Mouse (Mus musculus) lung, postnatal 36 days (tissue): ENCODE data around the gene Prkcb.

Experiments used
- DNase-seq: peaks from one replicate; pipeline ENCODE4 v3.0.0; 2022; ENCODE audit warnings: mixed read lengths

Gene Prkcb

DNA sequence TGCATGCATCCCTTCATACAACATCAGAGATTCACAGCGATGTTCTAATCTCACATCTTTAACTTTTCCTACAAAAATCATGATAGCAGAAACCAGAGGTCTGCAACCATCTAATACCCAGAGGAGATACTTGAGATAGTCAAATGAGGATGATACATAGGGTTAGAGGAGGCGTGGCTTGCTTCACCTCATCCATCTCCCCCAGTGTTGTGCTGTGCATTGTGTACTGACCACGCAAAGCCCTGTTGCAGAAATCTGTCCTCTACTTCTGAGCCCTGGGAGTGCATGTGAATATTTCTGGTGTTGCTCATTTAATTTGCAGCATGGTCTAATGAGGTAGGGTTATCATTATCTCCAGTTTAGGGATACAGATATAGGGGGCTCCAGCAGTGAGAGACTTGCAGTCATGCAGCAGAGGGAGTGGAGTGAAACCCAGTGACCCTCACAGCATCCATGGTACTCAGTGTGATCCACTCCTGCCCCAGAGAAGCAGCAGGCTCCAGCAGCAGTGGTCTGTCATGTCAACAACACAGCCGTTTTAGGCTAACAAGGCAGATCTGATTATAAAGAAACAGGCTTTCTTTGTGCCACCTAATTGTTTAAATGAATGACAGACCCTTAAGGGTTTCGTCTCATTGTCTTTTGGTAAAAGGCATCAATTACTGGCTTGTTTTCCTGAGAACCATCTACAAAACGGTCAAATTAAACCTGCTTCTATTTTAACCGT lies 269.7 kb downstream of the Prkcb start:
- DNase-seq, result no peak

DNA sequence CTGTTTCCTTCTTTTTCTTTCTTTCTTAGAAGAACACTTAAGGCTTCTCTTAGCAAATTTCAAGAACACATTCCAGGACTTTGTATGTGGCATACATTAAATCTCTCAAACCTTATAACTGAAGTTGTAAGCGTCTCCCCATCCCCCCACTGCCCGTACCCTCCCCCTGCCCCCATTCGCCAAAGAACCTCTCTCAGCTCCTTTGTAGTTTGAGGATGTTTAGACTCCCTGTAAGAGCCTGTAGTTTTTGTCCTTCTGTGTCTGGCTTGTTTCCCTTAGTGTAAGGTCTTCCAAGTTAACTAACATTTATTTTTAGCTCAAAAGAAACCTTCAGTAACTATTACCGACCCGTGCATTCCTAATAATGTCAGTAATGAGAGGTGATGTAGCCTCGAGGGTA lies 270.4 kb downstream of the Prkcb start:
- no peak for DNase-seq

DNA sequence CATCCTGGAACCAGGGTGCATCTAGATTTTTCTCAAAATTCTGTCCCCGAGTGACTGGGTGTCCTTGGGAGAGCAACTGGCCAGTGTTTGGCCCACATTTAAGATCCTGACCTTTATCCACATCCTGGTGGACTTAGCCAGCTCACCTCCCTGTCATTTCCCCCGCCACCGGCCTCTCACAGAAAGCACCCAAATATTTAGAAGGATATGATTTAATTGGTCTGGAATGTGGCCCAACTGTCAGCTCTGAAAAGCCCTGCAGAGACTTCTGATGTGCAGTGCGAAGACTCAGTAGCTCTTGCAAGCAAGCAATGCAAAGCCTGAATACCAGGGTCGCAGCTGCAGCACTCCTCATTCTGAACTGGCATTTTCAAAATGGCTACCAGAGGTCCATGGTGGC lies 274.0 kb downstream of the Prkcb start:
- DNase-seq, result no peak

DNA sequence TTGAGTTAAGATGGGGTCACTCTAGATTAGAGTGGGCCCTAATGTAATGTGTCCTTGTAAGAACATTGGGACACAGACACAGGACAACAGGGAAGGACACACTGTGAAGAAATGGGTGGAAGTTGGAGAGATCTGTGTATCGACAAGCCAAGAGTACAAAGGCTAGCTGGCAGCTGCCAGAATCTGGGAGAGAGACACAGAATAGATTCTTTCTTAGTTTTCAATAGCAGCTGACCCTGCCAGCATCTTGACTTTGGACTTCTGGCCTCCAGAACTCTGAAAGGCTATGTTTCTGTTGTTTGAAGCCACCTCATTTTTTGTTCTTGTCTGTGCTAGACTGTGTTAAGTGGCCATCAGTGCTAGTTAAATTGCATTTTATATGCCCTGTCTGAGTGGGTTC lies 276.8 kb downstream of the Prkcb start:
- peak; percentile 1 for DNase-seq

DNA sequence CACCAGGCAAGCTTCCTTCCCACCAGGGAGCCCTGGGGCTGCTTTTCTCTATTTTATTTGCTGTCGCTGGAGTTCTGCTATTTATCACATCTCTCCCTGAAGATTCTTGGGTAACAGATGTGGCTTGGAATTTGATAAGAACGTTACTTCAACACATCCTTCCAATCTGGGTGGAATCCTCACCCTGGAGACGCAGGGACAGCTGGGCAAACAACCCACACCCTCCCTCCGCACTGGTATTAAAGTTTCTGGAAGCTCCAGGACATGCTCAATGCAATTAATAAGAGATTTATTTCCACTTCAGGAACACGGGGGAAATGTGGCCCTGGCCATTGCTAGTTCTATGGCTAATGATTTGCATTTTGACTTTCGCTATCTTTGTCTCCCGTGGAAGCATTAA lies 277.5 kb downstream of the Prkcb start:
- no peak for DNase-seq

DNA sequence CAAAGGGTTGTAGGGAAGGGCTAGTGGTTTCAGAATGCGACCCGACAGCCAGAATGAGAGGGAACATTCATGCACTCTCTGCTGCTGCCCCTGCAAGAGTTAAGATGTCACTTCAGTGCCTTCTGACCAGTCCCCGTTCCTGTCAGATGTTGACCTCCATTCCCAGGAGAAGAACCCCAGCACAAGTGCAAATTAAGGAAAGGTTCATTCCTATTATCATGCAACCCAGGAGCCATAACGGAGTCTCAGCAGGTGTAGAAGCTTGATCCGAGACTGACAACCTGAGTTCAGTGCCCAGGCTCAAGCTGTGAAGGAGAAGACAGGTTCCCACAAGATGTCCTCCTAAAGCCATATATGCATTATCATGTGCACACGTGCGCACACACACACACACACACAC lies 280.2 kb downstream of the Prkcb start:
- no peak for DNase-seq

DNA sequence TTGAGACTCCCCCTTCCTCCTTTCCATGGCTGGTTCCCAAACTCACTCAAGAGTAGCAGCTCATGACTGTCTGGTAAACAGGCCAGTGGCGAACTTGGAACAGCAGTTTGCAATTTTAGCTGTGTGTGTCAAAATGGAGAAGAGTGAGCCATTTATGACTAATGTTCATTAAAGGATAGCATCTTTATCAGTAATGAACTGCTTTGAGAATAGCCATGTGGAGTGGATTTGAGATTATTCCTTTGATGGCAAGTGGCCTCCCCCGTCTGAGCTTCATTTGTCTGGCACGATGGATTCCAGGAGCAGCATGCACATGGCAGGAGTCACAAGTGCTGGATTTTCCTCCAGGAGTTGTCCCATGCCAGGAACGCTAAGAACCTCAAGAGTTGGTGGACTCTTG lies 281.9 kb downstream of the Prkcb start:
- DNase-seq, result peak; percentile 13

DNA sequence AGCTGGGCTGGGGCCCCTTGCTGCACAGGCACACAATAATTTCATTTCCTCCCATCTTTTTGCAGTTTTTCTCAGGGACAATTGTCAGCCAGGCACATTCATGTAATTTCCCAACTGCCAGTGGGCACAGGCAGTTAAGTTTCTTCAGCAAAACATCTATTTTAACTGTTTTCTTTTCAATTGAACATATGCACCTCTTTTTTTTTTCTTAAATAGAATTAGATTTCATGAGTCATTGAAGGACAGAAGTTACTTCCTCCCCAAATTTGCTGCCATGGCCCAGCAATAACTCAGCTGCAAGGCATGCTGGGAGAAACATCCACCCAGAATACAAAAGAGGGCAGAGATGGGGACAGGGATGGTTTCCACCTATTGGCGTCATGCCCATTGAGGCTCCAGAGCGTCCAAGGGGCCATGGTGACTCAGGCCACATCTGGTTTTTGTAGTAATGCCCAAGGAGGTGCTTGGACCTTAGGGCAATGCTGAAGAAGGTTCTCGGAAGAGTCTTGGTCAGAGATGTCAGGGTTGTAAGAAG lies 284.6 kb downstream of the Prkcb start:
- DNase-seq, result no peak

DNA sequence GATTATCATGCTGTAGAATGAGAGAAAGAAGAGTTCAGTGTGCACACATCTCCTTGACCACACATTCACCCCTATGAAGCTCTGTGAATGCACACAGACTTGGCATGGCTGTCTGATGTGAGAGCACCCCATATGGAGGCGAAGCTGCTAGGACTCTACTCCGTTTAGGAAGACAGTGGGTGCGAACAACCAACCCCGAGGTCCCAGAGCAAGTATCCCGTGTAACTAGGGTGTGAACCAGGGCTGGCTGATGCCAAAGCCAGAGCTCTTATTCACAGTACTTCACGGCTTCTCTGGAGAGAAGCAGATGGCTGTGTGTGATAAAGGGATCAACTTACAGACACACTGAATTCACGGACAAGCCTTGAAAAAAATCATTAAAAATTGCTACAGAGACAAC lies 285.9 kb downstream of the Prkcb start:
- DNase-seq, result no peak

DNA sequence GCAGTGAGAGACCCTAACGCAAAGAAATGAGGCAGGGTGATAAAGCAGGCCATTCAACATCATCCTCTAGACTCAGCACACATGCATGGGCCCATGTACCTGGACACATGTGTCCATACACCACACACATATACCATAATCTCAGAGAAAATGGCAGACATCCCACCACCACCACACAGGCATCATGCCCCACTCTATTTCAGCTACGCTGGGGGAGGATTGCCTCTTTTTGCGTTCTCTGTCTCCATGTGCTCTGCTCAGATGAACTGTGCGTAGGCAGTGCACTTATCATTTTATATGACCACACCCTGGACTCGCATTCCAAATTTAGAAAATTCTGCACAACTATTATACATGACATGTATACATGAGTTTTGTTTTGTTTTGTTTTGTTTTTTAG lies 286.5 kb downstream of the Prkcb start:
- DNase-seq, result no peak

DNA sequence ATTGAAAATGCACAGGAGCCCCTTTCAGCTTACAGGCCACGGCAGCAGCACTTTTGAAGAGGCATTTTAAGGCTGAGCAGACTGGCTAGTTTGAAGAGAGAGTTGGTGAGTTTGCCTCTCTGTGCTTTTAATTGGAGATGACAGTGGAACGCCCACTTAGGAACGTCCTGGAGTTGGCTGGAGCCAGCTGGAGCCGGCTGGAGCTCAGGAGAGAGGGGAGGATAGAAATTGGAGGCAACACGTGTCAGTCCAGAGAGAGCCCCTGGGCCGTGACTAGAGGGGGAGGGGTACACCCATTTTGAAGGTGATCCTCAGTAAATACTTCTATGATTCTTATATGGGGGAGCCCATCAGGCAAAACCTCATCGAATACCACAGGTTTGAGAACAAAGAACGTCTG lies 287.0 kb downstream of the Prkcb start:
- peak; percentile 2 for DNase-seq

DNA sequence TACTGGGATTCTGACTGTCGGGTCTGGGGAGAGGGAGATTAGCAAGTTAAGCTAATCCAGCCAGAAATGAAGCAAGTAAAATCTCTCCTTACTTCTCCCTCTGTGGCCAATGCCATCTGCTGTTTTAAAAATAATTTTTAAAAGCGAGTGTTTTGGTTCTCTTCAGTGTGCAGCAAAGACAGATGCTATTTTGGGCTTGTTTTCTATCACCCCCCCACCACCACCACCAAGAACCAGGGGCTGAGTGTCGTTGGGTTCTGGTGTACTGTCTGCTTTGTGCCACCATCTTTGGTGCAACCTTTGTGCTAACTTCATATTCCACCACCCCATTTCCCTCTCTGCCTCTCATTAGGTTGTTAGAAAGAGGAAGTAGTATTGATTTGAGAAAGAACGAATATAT lies 289.0 kb downstream of the Prkcb start:
- DNase-seq, result no peak

DNA sequence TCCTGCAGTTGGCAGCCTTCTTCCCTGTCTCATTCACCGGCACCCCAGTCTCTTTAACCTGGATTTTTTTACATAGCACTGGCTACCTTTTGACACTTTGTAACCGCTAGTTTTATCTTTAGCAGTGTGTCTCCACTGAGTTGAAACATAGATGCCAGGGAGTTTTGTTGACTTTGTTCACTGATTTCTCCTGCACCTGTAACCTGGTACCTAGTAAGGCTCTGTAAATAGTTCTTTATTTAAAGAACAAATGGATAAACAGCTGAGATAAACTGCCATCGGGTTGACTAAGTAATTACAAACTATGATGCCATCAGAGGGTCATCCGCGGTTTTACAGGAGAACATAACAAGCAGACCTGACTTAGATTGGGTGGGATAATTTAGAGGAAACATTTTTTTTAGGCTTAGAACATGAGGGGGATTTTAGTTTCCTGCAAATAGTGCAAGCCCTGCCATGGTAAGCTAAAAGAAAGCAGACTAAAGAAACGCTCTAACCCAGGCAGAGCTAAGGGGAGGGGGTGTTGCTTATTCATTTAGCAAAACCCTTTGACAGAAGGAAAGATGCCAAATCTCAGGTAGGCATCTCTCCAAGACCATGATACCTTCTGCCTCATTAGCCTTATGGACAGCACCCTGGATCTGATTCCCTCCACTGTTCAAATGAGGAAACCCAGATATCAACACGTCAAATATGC lies 291.1 kb downstream of the Prkcb start:
- no peak for DNase-seq

DNA sequence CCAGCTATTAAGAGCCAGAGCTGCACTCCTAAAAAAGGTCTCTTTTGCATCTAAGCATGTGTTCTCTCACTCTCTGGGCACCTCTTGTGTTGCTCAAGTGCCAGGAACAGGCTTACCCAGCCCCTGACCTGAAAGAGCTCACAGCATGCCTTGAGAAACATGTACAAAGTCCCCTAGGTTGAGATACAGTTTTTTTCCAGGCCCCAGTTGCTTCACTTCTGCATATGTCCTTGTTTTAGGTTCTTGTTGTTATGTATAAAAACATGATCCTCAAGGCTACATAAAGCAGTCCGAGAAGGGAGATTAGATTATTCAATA lies 291.6 kb downstream of the Prkcb start:
- DNase-seq, result no peak

DNA sequence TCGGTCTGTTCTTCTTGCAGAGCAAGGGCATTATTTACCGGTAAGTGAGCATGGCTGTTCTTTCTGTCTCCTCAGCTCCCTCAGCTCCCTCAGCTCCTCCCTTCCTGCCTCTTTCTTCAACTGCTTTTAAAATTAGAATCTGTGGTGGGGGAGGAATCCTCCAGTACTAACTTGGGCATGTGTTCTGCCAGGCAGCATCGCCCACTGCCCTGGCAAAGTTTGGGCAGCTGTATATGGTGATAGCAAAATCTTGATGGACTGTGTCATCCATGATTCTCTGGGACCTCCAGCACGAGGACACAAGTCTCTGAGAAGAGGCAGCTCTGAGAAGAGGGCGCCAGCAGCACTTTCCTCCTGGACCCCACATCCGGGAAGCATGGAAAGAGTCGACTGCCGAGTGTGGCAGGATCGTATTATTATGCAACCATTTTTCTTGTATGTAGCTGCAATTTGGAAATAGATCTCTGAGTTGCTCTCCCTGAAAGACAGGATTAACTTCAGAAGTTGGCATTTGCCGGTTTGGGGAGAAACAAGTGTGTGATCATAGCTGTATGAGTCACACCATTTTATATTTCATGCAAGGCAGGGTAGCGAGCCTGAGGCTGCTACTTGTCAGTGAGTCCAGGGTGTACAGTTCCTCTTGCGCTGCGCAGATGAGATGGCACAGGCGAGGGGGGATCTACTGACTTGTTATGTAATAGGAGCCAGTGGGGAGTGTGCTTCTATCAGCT lies 296.0 kb downstream of the Prkcb start:
- DNase-seq, result no peak

DNA sequence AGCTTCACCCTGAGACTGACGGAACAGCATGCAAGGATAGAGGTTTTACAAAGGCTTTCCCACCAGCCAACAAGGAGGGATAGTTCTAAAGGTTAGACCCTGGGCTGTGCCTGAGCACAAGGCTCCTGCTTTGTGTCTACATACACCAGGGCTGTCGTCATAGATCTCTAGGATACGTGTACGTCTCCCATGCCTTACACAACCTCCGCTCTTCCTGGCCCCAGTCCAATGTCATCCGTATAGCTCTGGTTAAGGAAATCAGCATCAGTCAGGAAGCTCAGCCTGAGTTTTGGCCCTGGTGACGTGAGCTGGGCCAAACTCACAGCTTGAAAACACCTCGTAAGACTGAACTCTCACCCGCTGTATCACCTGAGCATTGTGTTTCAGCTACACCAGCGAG lies 307.3 kb downstream of the Prkcb start:
- DNase-seq, result no peak

DNA sequence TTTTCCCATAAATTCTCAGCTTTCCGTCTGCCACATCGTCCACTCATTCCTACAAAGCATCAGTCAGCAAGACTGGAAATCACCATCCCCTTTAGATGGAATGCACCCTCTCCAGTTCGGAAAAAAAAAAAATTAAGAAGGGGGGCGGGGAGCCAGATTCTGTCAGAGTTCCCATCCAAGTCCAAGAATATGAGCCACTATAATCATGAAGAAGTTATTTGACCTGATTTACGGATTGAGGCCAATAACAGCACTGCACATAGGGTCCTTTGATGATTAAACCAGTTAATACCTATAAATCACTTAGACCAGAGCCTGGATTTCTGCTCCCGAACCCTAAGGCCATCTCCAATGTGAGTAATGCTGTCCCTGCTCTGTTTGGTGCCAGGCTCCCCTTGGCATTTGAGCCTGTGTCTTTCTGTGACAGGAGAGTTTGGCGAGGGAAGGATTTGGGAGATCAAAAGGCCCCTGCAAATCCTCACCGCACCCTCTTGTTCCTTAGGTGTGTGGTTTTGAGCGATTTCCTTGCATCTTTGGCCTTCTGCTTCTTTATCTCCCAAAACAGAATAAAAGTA lies 308.1 kb downstream of the Prkcb start:
- no peak for DNase-seq

DNA sequence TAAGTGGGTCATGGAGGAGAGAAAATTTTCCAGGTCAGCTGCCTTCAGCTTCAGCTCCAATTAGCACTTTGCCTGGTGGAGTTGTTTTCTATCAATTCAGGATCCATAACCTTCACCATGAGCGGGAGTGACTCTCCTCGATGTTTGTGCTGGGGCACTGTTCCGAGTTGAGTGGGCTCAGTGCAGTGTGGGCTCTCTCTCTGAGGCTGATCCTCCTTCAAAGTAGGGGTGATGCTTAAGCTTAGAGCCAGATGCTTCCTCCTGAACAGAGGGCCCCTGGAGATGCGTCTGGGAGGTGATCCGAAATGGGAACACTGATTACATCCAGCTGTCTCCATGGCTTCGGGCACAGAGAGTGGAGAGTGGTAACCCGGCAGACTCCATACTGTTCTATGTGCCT lies 308.8 kb downstream of the Prkcb start:
- DNase-seq, result no peak

DNA sequence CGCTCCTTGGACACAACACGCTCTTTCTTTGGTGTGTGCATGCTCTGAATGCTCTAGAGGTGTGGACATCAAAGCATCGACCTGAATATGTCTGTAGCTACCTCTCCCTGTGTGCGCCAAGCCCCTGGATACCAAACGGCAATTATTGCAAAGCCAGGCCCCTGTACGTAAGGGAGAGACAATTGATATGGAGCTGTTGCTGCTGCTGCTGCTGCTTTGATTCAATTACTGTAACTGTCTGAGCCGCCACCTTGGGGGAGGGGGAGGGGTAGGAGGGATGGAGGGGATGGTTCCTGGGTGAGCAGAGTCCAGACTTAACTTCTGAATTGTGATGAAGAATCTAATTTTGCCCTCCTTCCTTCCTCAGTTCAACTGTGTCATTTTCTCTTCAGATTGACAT lies 312.3 kb downstream of the Prkcb start:
- DNase-seq, result no peak

DNA sequence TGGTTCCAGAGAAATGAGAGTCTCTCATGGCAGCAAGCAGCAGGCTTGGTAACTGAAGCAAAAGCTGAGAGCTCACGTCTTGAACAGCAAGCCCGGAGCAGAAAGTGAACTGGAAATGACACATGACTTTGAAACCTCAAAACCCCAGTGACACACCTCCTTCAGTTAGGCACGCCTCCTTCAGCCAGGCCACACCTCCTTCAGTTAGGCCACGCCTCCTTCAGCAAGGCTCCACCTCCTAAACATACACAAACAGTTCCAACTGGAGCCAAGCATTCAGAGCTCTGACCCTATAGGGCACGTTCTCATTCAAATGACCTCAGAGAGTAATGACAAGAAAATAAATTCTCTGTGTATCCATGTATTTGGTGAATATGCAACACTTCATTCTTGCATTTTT lies 316.5 kb downstream of the Prkcb start:
- no peak for DNase-seq

DNA sequence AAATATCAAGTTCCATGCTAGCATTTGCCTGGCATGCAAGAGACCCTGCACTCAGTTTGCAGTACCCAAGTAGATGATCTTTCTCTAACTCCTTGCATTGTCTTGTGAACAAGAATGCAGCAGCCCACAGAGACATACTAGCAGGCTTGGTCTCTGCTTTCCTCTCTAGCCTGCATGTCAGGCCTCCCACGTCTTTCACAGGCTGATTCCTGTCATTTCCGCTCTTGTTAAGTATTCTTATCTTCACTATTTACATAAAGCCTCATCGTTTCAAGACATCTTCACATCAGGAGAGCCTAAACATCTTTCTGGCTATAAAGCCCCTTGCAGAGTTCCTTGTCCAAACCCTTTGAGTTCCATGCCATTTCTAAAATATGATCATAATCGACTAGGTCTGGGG lies 320.9 kb downstream of the Prkcb start:
- DNase-seq, result no peak

DNA sequence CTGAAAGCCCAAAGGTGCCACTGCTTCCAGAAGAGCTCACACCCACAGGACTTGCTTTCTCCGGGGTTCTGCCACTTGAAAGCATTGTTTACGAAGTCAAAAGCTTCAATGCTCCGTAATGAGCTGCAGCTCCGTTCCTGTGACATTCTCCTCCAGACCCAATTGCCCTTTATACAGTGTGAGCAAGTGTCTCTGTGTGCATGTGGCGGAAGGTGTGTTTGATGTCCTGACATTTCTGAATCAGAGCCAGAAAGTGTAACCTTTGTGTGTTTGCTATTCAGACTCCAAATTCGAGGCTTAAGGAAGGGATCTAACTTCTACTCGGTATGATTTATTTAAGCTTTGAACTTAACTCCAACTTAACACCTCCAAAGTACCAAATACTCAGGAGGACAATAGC lies 321.6 kb downstream of the Prkcb start:
- DNase-seq, result no peak

DNA sequence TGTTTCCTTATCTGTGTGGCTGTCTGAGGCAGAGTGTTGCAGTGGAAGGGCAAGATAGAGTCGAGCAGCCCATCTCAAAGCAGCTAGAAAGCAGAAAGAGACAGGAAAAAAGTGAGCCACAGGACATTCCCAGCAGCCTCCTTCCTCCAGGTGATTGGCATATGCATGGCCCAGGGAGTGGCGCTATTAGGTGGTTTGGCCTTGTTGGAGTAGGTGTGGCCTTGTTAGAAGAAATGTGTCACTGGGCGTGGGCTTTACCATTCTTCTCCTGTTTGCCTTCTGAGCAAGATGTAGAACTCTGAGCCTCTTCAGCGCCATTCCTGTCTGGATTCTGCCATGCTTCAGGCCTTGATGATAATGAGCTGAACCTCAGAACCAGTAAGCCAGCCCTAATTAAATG lies 325.3 kb downstream of the Prkcb start:
- no peak for DNase-seq
